Mouse (Mus musculus) midbrain, embryonic 10.5 days (tissue): ENCODE measurements around the gene Arl2bp. TPM values are rescaled to one million over a fixed set of nuclear protein-coding genes. Genes with fewer than 3 reads are reported as not detected.

Experiments
- DNase-seq: peaks from one replicate; pipeline ENCODE4 v3.0.0-alpha.2; 2017; ENCODE audit warnings: low spot score
- H3K27ac ChIP-seq: fragments of 300-500 bp; sonication (generic); replicated peaks from 2 replicates; pipeline ENCODE4 v1.5.1; 2016; ENCODE audit warnings: mild to moderate bottlenecking
- H3K27me3 ChIP-seq: fragments of 300-500 bp; sonication (generic); 2 replicates; pipeline ENCODE4 v1.6.1; 2016; ENCODE audit warnings: low read depth, mild to moderate bottlenecking; ENCODE audit not compliant: poor library complexity, severe bottlenecking
- H3K36me3 ChIP-seq: fragments of 300-500 bp; sonication (generic); 2 replicates; pipeline ENCODE4 v1.6.1; 2016; ENCODE audit warnings: mild to moderate bottlenecking, moderate library complexity
- H3K4me1 ChIP-seq: fragments of 300-500 bp; sonication (generic); 2 replicates; pipeline ENCODE4 v1.6.1; 2016
- H3K4me3 ChIP-seq: fragments of 300-500 bp; sonication (generic); 2 replicates; pipeline ENCODE4 v1.5.1; 2016; ENCODE audit warnings: mild to moderate bottlenecking, moderate library complexity
- H3K9me3 ChIP-seq: fragments of 300-500 bp; sonication (generic); replicated peaks from 2 replicates; pipeline ENCODE4 v1.6.1; 2016; ENCODE audit warnings: mild to moderate bottlenecking
- WGBS: fragments of 180-500 bp; shearing (Covaris S2); methylation state at CpG from one replicate; pipeline ENCODE4 v1.1.7; 2016; 5-methylcytosine and 5-hydroxymethylcytosine counted together
- polyA plus RNA-seq: library from polyadenylated mRNA; unstranded; fragments of >200 nt; fragmentation: Nextera tagmentation; extraction: Ambion mirVana; gene quantifications from 2 replicates; pipeline ENCODE4 v1.2.1, GENCODE M21; 2016

Gene Arl2bp
- polyA plus RNA-seq, 1 experiment from 2014 or later, result 210 TPM

- H3K27ac ChIP-seq, result no peak overlapping the region
- H3K4me1 ChIP-seq, result peaks cover 17% of the 10 kb centered on the region
- peaks cover 34% of the 10 kb centered on the region for H3K36me3 ChIP-seq
- DNase-seq, result no peak
- no peaks in the 10 kb centered on the region for H3K9me3 ChIP-seq
- no peak overlapping the region for H3K4me3 ChIP-seq
- no peaks in the 10 kb centered on the region for H3K27me3 ChIP-seq
- 82% methylated on average over 2 of the region's 2 CpGs for WGBS
These were observed 1.7 kb upstream of the Arl2bp start for GRCm38 (mm10) chr8:94664722-94665121.

- 88% methylated on average over 5 of the region's 5 CpGs for WGBS
These were observed 8.0 kb downstream of the Arl2bp start for GRCm38 (mm10) chr8:94674384-94674783.

GRCm38 (mm10) chr8:94675923-94676322 lies 9.5 kb downstream of the Arl2bp start:
- Histone ChIP-seq H3K9me3 (peaks cover 7% of the 10 kb centered on the region), H3K4me1 (peaks cover 4% of the 10 kb centered on the region; the same call in 1 of the 2 replicates), H3K36me3 (peaks cover 48% of the 10 kb centered on the region), H3K27me3 (no peaks in the 10 kb centered on the region), H3K27ac (0 out of 2 replicates have a peak overlapping the region, but pooled peaks have one; percentile 17), H3K4me3 (no peak overlapping the region)
- 91% methylated on average over 6 of the region's 6 CpGs for WGBS
- no peak for DNase-seq

More at GRCm38 (mm10) chr8:94674384-94674783, 8.0 kb downstream of the Arl2bp start:
- peaks cover 4% of the 10 kb centered on the region; the same call in 1 of the 2 replicates for H3K4me1 ChIP-seq
- peaks cover 64% of the 10 kb centered on the region for H3K36me3 ChIP-seq
- H3K9me3 ChIP-seq, result no peaks in the 10 kb centered on the region
- H3K4me3 ChIP-seq, result no peak overlapping the region
- H3K27ac ChIP-seq, result no peak overlapping the region
- no peaks in the 10 kb centered on the region for H3K27me3 ChIP-seq
- DNase-seq, result no peak

- DNase-seq, result no peak
- WGBS, result 67% methylated on average over 9 of the region's 9 CpGs
These were observed 12.2 kb downstream of the Arl2bp start for GRCm38 (mm10) chr8:94678582-94678981.

GRCm38 (mm10) chr8:94680414-94680813 lies 14.0 kb downstream of the Arl2bp start:
- Histone ChIP-seq H3K9me3 (peaks cover 7% of the 10 kb centered on the region), H3K4me1 (peaks cover 4% of the 10 kb centered on the region; the same call in 1 of the 2 replicates), H3K27ac (no peak overlapping the region), H3K4me3 (no peak overlapping the region), H3K36me3 (peaks cover 5% of the 10 kb centered on the region; the same call in 1 of the 2 replicates), H3K27me3 (no peaks in the 10 kb centered on the region)
- no peak for DNase-seq
- WGBS, result 85% methylated on average over 3 of the region's 3 CpGs

More at GRCm38 (mm10) chr8:94678582-94678981, 12.2 kb downstream of the Arl2bp start:
- Histone ChIP-seq H3K27ac (peak overlapping the region; percentile 28; the same call in 1 of the 2 replicates), H3K4me1 (peaks cover 4% of the 10 kb centered on the region; the same call in 1 of the 2 replicates), H3K9me3 (peaks cover 7% of the 10 kb centered on the region), H3K36me3 (peaks cover 22% of the 10 kb centered on the region), H3K4me3 (no peak overlapping the region), H3K27me3 (no peaks in the 10 kb centered on the region)

- WGBS, result 84% methylated on average over 16 of the region's 16 CpGs
- Histone ChIP-seq H3K36me3 (no peaks in the 10 kb centered on the region), H3K27ac (no peak overlapping the region), H3K9me3 (peaks cover 7% of the 10 kb centered on the region), H3K4me3 (no peak overlapping the region), H3K4me1 (peaks cover 6% of the 10 kb centered on the region; the same call in 1 of the 2 replicates), H3K27me3 (no peaks in the 10 kb centered on the region)
- no peak for DNase-seq
These were observed 16.5 kb downstream of the Arl2bp start for GRCm38 (mm10) chr8:94682732-94683524.

- H3K9me3 ChIP-seq, result peaks cover 7% of the 10 kb centered on the region
- H3K27ac ChIP-seq, result no peak overlapping the region
- no peak for DNase-seq
- no peaks in the 10 kb centered on the region for H3K27me3 ChIP-seq
- H3K4me3 ChIP-seq, result no peak overlapping the region
- 77% methylated on average over 4 of the region's 4 CpGs for WGBS
- no peaks in the 10 kb centered on the region for H3K36me3 ChIP-seq
- peaks cover 2% of the 10 kb centered on the region; the same call in 1 of the 2 replicates for H3K4me1 ChIP-seq
These were observed 17.9 kb downstream of the Arl2bp start for GRCm38 (mm10) chr8:94684287-94684686.

- 80% methylated on average over 9 of the region's 9 CpGs for WGBS
- no peaks in the 10 kb centered on the region for H3K9me3 ChIP-seq
- DNase-seq, result no peak
- no peaks in the 10 kb centered on the region for H3K36me3 ChIP-seq
- no peak overlapping the region for H3K4me3 ChIP-seq
- H3K4me1 ChIP-seq, result peaks cover 2% of the 10 kb centered on the region; the same call in 1 of the 2 replicates
- H3K27me3 ChIP-seq, result no peaks in the 10 kb centered on the region
- H3K27ac ChIP-seq, result no peak overlapping the region
These were observed 19.6 kb downstream of the Arl2bp start for GRCm38 (mm10) chr8:94685953-94686352.

- Histone ChIP-seq H3K9me3 (no peaks in the 10 kb centered on the region), H3K4me3 (peak overlapping the region; percentile 57), H3K27me3 (peaks cover 78% of the 10 kb centered on the region), H3K36me3 (no peaks in the 10 kb centered on the region), H3K4me1 (peaks cover 25% of the 10 kb centered on the region), H3K27ac (no peak overlapping the region)
- WGBS, result 3% methylated on average over 6 of the region's 6 CpGs
- DNase-seq, result no peak
These were observed 28.3 kb downstream of the Arl2bp start for GRCm38 (mm10) chr8:94694701-94695100.

- Histone ChIP-seq H3K36me3 (no peaks in the 10 kb centered on the region), H3K27me3 (peaks cover 78% of the 10 kb centered on the region)
- 0% methylated on average over 31 of the region's 31 CpGs for WGBS
These were observed 29.1 kb downstream of the Arl2bp start for GRCm38 (mm10) chr8:94695341-94695993.

GRCm38 (mm10) chr8:94695994-94696384 lies 29.6 kb downstream of the Arl2bp start, which contains the start of gene Pllp:
TSS of gene Pllp (minus strand) at chr8:94696278.
- H3K4me3 ChIP-seq, result peak within 1 kb of the TSS; percentile 57
- no peaks in the 10 kb centered on the region for H3K36me3 ChIP-seq
- peak; percentile 47 for DNase-seq
- H3K9me3 ChIP-seq, result no peaks in the 10 kb centered on the region
- under 1% methylated on average over 41 of the region's 41 CpGs for WGBS
- peak within 1 kb of the TSS; percentile 46; the same call in 1 of the 2 replicates for H3K27ac ChIP-seq
- H3K27me3 ChIP-seq, result peaks cover 78% of the 10 kb centered on the region
- H3K4me1 ChIP-seq, result peaks cover 25% of the 10 kb centered on the region

More at GRCm38 (mm10) chr8:94695341-94695993, 29.1 kb downstream of the Arl2bp start:
- Histone ChIP-seq H3K4me3 (peak overlapping the region; percentile 57), H3K9me3 (no peaks in the 10 kb centered on the region), H3K27ac (peak overlapping the region; percentile 46; the same call in 1 of the 2 replicates), H3K4me1 (peaks cover 25% of the 10 kb centered on the region)
- DNase-seq, result peak; percentile 40

- H3K4me1 ChIP-seq, result peaks cover 25% of the 10 kb centered on the region
- no peak overlapping the region for H3K27ac ChIP-seq
- no peaks in the 10 kb centered on the region for H3K36me3 ChIP-seq
- peak overlapping the region; percentile 57; the same call in 1 of the 2 replicates for H3K4me3 ChIP-seq
- 56% methylated on average over 3 of the region's 3 CpGs for WGBS
- H3K27me3 ChIP-seq, result peaks cover 78% of the 10 kb centered on the region
- H3K9me3 ChIP-seq, result no peaks in the 10 kb centered on the region
- DNase-seq, result no peak
These were observed 30.2 kb downstream of the Arl2bp start for GRCm38 (mm10) chr8:94696566-94696965.
